Mouse (Mus musculus): ENCODE data around the gene 4833423E24Rik. TPM values are rescaled to one million over a fixed set of nuclear protein-coding genes. Genes with fewer than 3 reads are reported as not detected.

The 4833423E24Rik gene
- polyA plus RNA-seq, 1 experiment from 2014 or later: not detected

- no peak overlapping the region for H3K4me2 ChIP-seq (replicated peaks; ENCODE audit: low read depth, low read length)
- no peaks in the 10 kb centered on the region for H3K36me3 ChIP-seq (ENCODE audit: control insufficient read depth, insufficient read depth, low read length)
- no peak overlapping the region for H3K9ac ChIP-seq (ENCODE audit: low read depth, low read length)
- no peak overlapping the region for H3K27ac ChIP-seq (ENCODE audit: low read depth, low read length)
- DNase-seq (ENCODE audit: low spot score): no peak
- ATAC-seq (ENCODE audit: low FRiP score): no peak
- 81% methylated on average over 5 of the region's 5 CpGs for WGBS
- no peaks in the 10 kb centered on the region for H3K27me3 ChIP-seq (ENCODE audit: control insufficient read depth, insufficient read depth, low read length)
- no peak overlapping the region for H3K4me3 ChIP-seq (ENCODE audit: low read depth, low read length)
- H3K9me3 ChIP-seq (ENCODE audit: control insufficient read depth, low read length): no peaks in the 10 kb centered on the region
- H3K4me1 ChIP-seq (replicated peaks; ENCODE audit: control insufficient read depth, insufficient read depth, low read length): no peaks in the 10 kb centered on the region
These were observed 28.4 kb downstream of the 4833423E24Rik start for GRCm38 (mm10) chr2:85490396-85490795.

DNA sequence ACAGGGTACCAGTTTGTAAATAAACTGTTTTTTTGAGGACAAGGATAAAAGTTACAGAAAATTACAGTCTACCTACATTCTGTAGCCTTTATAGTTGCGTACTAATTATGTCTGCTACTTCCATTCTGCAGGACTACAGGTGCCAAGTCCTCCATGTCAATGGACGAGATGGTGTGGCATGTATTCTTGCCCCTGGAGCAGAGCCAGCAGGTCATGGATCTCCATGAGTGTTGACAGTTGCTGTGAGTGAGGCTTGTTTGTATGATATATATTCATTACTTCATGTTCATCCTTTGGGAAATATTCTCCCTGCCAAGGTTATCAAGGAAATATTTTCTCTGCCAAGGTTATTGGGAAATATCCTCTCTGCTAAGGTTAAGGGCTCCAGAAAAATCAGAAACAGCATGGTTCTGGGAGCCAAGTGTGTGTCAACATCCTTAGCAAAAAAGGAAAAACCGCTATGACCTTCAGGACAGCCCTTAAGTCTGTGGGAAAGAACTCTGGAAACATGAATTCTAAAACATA, 52.0 kb downstream of the 4833423E24Rik start:
- H3K4me1 ChIP-seq (replicated peaks; ENCODE audit: control insufficient read depth, insufficient read depth, low read length): no peaks in the 10 kb centered on the region
- H3K27me3 ChIP-seq (ENCODE audit: control insufficient read depth, insufficient read depth, low read length): no peaks in the 10 kb centered on the region
- WGBS: 90% methylated on average over 3 of the region's 3 CpGs
- DNase-seq (ENCODE audit: low spot score): no peak
- no peak overlapping the region for H3K27ac ChIP-seq (ENCODE audit: low read depth, low read length)
- H3K9me3 ChIP-seq (ENCODE audit: control insufficient read depth, low read length): no peaks in the 10 kb centered on the region
- no peak overlapping the region for H3K9ac ChIP-seq (ENCODE audit: low read depth, low read length)
- ATAC-seq (ENCODE audit: low FRiP score): no peak
- H3K4me3 ChIP-seq (ENCODE audit: low read depth, low read length): no peak overlapping the region
- H3K36me3 ChIP-seq (ENCODE audit: control insufficient read depth, insufficient read depth, low read length): no peaks in the 10 kb centered on the region
- H3K4me2 ChIP-seq (replicated peaks; ENCODE audit: low read depth, low read length): no peak overlapping the region

- ATAC-seq (ENCODE audit: low FRiP score) (no peak), DNase-seq (ENCODE audit: low spot score) (no peak)
- Histone ChIP-seq H3K27me3 (ENCODE audit: control insufficient read depth, insufficient read depth, low read length) (no peaks in the 10 kb centered on the region), H3K27ac (ENCODE audit: low read depth, low read length) (no peak within 1 kb of the TSS), H3K4me1 (replicated peaks; ENCODE audit: control insufficient read depth, insufficient read depth, low read length) (no peaks in the 10 kb centered on the region), H3K9ac (ENCODE audit: low read depth, low read length) (no peak within 1 kb of the TSS), H3K9me3 (ENCODE audit: control insufficient read depth, low read length) (no peaks in the 10 kb centered on the region), H3K36me3 (ENCODE audit: control insufficient read depth, insufficient read depth, low read length) (no peaks in the 10 kb centered on the region), H3K4me2 (replicated peaks; ENCODE audit: low read depth, low read length) (no peak within 1 kb of the TSS), H3K4me3 (ENCODE audit: low read depth, low read length) (no peak within 1 kb of the TSS)
- whole genome bisulfite sequencing: 12% methylated on average over 1 of the region's 1 CpGs
These were observed 75.3 kb downstream of the 4833423E24Rik start, which contains the start of gene Olfr995 for GRCm38 (mm10) chr2:85443539-85443938. Olfr995 (minus strand) TSS chr2:85443639.

- no peak overlapping the region for H3K9ac ChIP-seq (ENCODE audit: low read depth, low read length)
- no peak overlapping the region for H3K4me3 ChIP-seq (ENCODE audit: low read depth, low read length)
- no peak for DNase-seq (ENCODE audit: low spot score)
- H3K27me3 ChIP-seq (ENCODE audit: control insufficient read depth, insufficient read depth, low read length): no peaks in the 10 kb centered on the region
- no peak overlapping the region for H3K4me2 ChIP-seq (replicated peaks; ENCODE audit: low read depth, low read length)
- ATAC-seq (ENCODE audit: low FRiP score): no peak
- no peaks in the 10 kb centered on the region for H3K9me3 ChIP-seq (ENCODE audit: control insufficient read depth, low read length)
- H3K36me3 ChIP-seq (ENCODE audit: control insufficient read depth, insufficient read depth, low read length): no peaks in the 10 kb centered on the region
- no peaks in the 10 kb centered on the region for H3K4me1 ChIP-seq (replicated peaks; ENCODE audit: control insufficient read depth, insufficient read depth, low read length)
- H3K27ac ChIP-seq (ENCODE audit: low read depth, low read length): no peak overlapping the region
These were observed 76.3 kb downstream of the 4833423E24Rik start for GRCm38 (mm10) chr2:85442546-85442945.

- DNase-seq (ENCODE audit: low spot score) (no peak), ATAC-seq (ENCODE audit: low FRiP score) (no peak)
- 88% methylated on average over 3 of the region's 3 CpGs for WGBS
- Histone ChIP-seq H3K9me3 (ENCODE audit: control insufficient read depth, low read length) (no peaks in the 10 kb centered on the region), H3K27me3 (ENCODE audit: control insufficient read depth, insufficient read depth, low read length) (no peaks in the 10 kb centered on the region), H3K4me1 (replicated peaks; ENCODE audit: control insufficient read depth, insufficient read depth, low read length) (no peaks in the 10 kb centered on the region), H3K4me2 (replicated peaks; ENCODE audit: low read depth, low read length) (no peak within 1 kb of the TSS), H3K27ac (ENCODE audit: low read depth, low read length) (no peak within 1 kb of the TSS), H3K36me3 (ENCODE audit: control insufficient read depth, insufficient read depth, low read length) (no peaks in the 10 kb centered on the region), H3K4me3 (ENCODE audit: low read depth, low read length) (no peak within 1 kb of the TSS), H3K9ac (ENCODE audit: low read depth, low read length) (no peak within 1 kb of the TSS)
These were observed 82.5 kb downstream of the 4833423E24Rik start, which contains the start of gene Olfr994 for GRCm38 (mm10) chr2:85436351-85436750. Olfr994 (minus strand) TSS chr2:85436451.

Other genes with a start within 250 kb of the 4833423E24Rik start
- gene Olfr987, start 179.7 kb downstream of the 4833423E24Rik start, polyA plus RNA-seq (2014; fragmentation: Nextera tagmentation; extraction: Ambion mirVana): not detected in 2 replicates
- gene Olfr988, start 155.8 kb downstream of the 4833423E24Rik start, polyA plus RNA-seq (2014; fragmentation: Nextera tagmentation; extraction: Ambion mirVana): not detected in 2 replicates
- not detected in 2 replicates for gene Olfr992, start 109.6 kb downstream of the 4833423E24Rik start, polyA plus RNA-seq (2014; fragmentation: Nextera tagmentation; extraction: Ambion mirVana)
- not detected in 2 replicates for gene Olfr993, start 104.1 kb downstream of the 4833423E24Rik start, polyA plus RNA-seq (2014; fragmentation: Nextera tagmentation; extraction: Ambion mirVana)
- gene Olfr994, start 82.6 kb downstream of the 4833423E24Rik start, polyA plus RNA-seq (2014; fragmentation: Nextera tagmentation; extraction: Ambion mirVana): not detected in 2 replicates
- not detected in 2 replicates for gene Olfr995, start 75.4 kb downstream of the 4833423E24Rik start, polyA plus RNA-seq (2014; fragmentation: Nextera tagmentation; extraction: Ambion mirVana)
- not detected in 2 replicates for gene Olfr996, start 60.2 kb upstream of the 4833423E24Rik start, polyA plus RNA-seq (2014; fragmentation: Nextera tagmentation; extraction: Ambion mirVana)
- gene Olfr998, start 69.9 kb upstream of the 4833423E24Rik start, polyA plus RNA-seq (2014; fragmentation: Nextera tagmentation; extraction: Ambion mirVana): not detected in 2 replicates
- not detected in 2 replicates for gene Olfr1000, start 92.9 kb upstream of the 4833423E24Rik start, polyA plus RNA-seq (2014; fragmentation: Nextera tagmentation; extraction: Ambion mirVana)
- not detected in 2 replicates for gene Olfr1002, start 131.7 kb upstream of the 4833423E24Rik start, polyA plus RNA-seq (2014; fragmentation: Nextera tagmentation; extraction: Ambion mirVana)
- not detected in 2 replicates for gene Olfr154, start 145.4 kb upstream of the 4833423E24Rik start, polyA plus RNA-seq (2014; fragmentation: Nextera tagmentation; extraction: Ambion mirVana)
- not detected in 2 replicates for gene Olfr1006, start 159.7 kb upstream of the 4833423E24Rik start, polyA plus RNA-seq (2014; fragmentation: Nextera tagmentation; extraction: Ambion mirVana)
- gene Olfr1008, start 170.4 kb upstream of the 4833423E24Rik start, polyA plus RNA-seq (2014; fragmentation: Nextera tagmentation; extraction: Ambion mirVana): not detected in 2 replicates
- gene Olfr1009, start 196.4 kb upstream of the 4833423E24Rik start, polyA plus RNA-seq (2014; fragmentation: Nextera tagmentation; extraction: Ambion mirVana): not detected in 2 replicates
- gene Olfr1012, start 243.7 kb upstream of the 4833423E24Rik start, polyA plus RNA-seq (2014; fragmentation: Nextera tagmentation; extraction: Ambion mirVana): not detected in 2 replicates
- gene Olfr1013, start 248.1 kb upstream of the 4833423E24Rik start, polyA plus RNA-seq (2014; fragmentation: Nextera tagmentation; extraction: Ambion mirVana): not detected in 2 replicates